Mouse (Mus musculus) kidney, adult 10 weeks (tissue): ENCODE results near the gene Stk11. TPM values are rescaled to one million over a fixed set of nuclear protein-coding genes. Genes with fewer than 3 reads are reported as not detected.

ENCODE experiments used
- polyA plus RNA-seq: library from polyadenylated mRNA; stranded (reverse); fragments of 350-450 nt; fragmentation: Illumina TruSeq; extraction: RNeasy Lipid Tissue Mini Kit (QIAGEN cat#74804); gene quantifications from one replicate; pipeline ENCODE4 v1.2.3, GENCODE M21; 2014; ENCODE audit warnings: low read depth, low replicate concordance

The Stk11 gene
- polyA plus RNA-seq: 3.9 TPM

GRCm38 (mm10) chr10:80115290-80115943, at the start of gene Stk11:
TSS of gene Stk11 (plus strand) at chr10:80115803.

GRCm38 (mm10) chr10:80105460-80105859, 10.1 kb upstream of the Stk11 start, which contains the start of gene Sbno2:
TSS of gene Sbno2 (minus strand) at chr10:80105571.

GRCm38 (mm10) chr10:80138553-80139438, 23.2 kb downstream of the Stk11 start, which contains the start of gene Atp5d:
TSS of gene Atp5d (plus strand) at chr10:80138632.

GRCm38 (mm10) chr10:80140666-80141035, 25.0 kb downstream of the Stk11 start, which contains the start of gene Cbarp:
TSS of gene Cbarp (minus strand) at chr10:80140835.

GRCm38 (mm10) chr10:80147719-80148601, 32.4 kb downstream of the Stk11 start, which contains the start of gene Midn:
TSS of gene Midn (plus strand) at chr10:80148272.

GRCm38 (mm10) chr10:80165392-80166128, 50.0 kb downstream of the Stk11 start, which contains the start of gene Cirbp:
TSS of gene Cirbp (plus strand) at chr10:80165985.

GRCm38 (mm10) chr10:80172527-80173292, 57.1 kb downstream of the Stk11 start, which contains the start of gene 1600002K03Rik:
TSS of gene 1600002K03Rik (plus strand) at chr10:80172944.

GRCm38 (mm10) chr10:80179068-80180051, 63.8 kb downstream of the Stk11 start, which contains the start of gene Efna2:
TSS of gene Efna2 (plus strand) at chr10:80179482.

Other genes starting within 250 kb of the Stk11 start
- not detected for gene Prtn3, start 241.3 kb upstream of the Stk11 start, polyA plus RNA-seq
- not detected for gene Plppr3, start 241.2 kb upstream of the Stk11 start, polyA plus RNA-seq
- not detected for gene Elane, start 229.6 kb upstream of the Stk11 start, polyA plus RNA-seq
- gene Cfd, start 224.9 kb upstream of the Stk11 start, polyA plus RNA-seq: not detected
- gene Med16, start 206.9 kb upstream of the Stk11 start, polyA plus RNA-seq: 0.20 TPM
- not detected for gene Gm26602, start 204.9 kb upstream of the Stk11 start, polyA plus RNA-seq
- gene Kiss1r, start 198.8 kb upstream of the Stk11 start, polyA plus RNA-seq: 0.16 TPM
- 6.4 TPM for gene R3hdm4, start 194.6 kb upstream of the Stk11 start, polyA plus RNA-seq
- 3.1 TPM for gene Arid3a, start 188.8 kb upstream of the Stk11 start, polyA plus RNA-seq
- 1.7 TPM for gene Wdr18, start 155.7 kb upstream of the Stk11 start, polyA plus RNA-seq
- gene Grin3b, start 145.1 kb upstream of the Stk11 start, polyA plus RNA-seq: not detected
- gene Tmem259, start 131.5 kb upstream of the Stk11 start, polyA plus RNA-seq: 0.40 TPM
- 3.0 TPM for gene Cnn2, start 127.2 kb upstream of the Stk11 start, polyA plus RNA-seq
- 0.12 TPM for gene Abca7, start 119.3 kb upstream of the Stk11 start, polyA plus RNA-seq
- not detected for gene Arhgap45, start 99.2 kb upstream of the Stk11 start, polyA plus RNA-seq
- 0.32 TPM for gene Polr2e, start 76.0 kb upstream of the Stk11 start, polyA plus RNA-seq
- 92.2 TPM for gene Gpx4, start 68.6 kb upstream of the Stk11 start, polyA plus RNA-seq
- 0.24 TPM for gene Sbno2, start 10.2 kb upstream of the Stk11 start, polyA plus RNA-seq
- gene Atp5d, start 22.8 kb downstream of the Stk11 start, polyA plus RNA-seq: 0.85 TPM
- gene Cbarp, start 25.0 kb downstream of the Stk11 start, polyA plus RNA-seq: not detected
- gene Midn, start 32.5 kb downstream of the Stk11 start, polyA plus RNA-seq: 5.1 TPM
- 12.5 TPM for gene Cirbp, start 50.2 kb downstream of the Stk11 start, polyA plus RNA-seq
- not detected for gene 1600002K03Rik, start 57.1 kb downstream of the Stk11 start, polyA plus RNA-seq
- 0.40 TPM for gene Efna2, start 63.7 kb downstream of the Stk11 start, polyA plus RNA-seq
- 3.0 TPM for gene Mum1, start 110.6 kb downstream of the Stk11 start, polyA plus RNA-seq
- gene Ndufs7, start 133.3 kb downstream of the Stk11 start, polyA plus RNA-seq: 4.1 TPM
- gene Gamt, start 145.2 kb downstream of the Stk11 start, polyA plus RNA-seq: 1.3 TPM
- 13.7 TPM for gene Dazap1, start 145.7 kb downstream of the Stk11 start, polyA plus RNA-seq
- not detected for gene Rps15, start 176.7 kb downstream of the Stk11 start, polyA plus RNA-seq
- not detected for gene Apc2, start 180.2 kb downstream of the Stk11 start, polyA plus RNA-seq
- gene 2310011J03Rik, start 204.7 kb downstream of the Stk11 start, polyA plus RNA-seq: 0.73 TPM
- gene Pcsk4, start 213.7 kb downstream of the Stk11 start, polyA plus RNA-seq: not detected
- gene Reep6, start 214.2 kb downstream of the Stk11 start, polyA plus RNA-seq: 1.3 TPM
- gene Adamtsl5, start 232.6 kb downstream of the Stk11 start, polyA plus RNA-seq: 0.12 TPM
- gene Plk5, start 240.7 kb downstream of the Stk11 start, polyA plus RNA-seq: not detected